Mouse (Mus musculus) heart, adult 9 months (tissue): ENCODE data around the gene Tjp1.
A peak's percentile ranks its signal among the peaks of the same experiment; 100 is the strongest.

ENCODE experiments used
- DNase-seq, 2 experiments: peaks; one replicate each; pipeline ENCODE4 v3.0.0; 2022; ENCODE audit warnings: low spot score in 2 of 2

Tjp1 gene

GRCm38 (mm10) chr7:65436921-65437320 is 90.7 kb downstream of the Tjp1 start:
- no peak for DNase-seq

GRCm38 (mm10) chr7:65431018-65431695 is 96.4 kb downstream of the Tjp1 start:
- DNase-seq = no peak

GRCm38 (mm10) chr7:65430401-65430800 is 97.2 kb downstream of the Tjp1 start:
- no peak for DNase-seq

- no peak for DNase-seq
Measured at GRCm38 (mm10) chr7:65424519-65424918, 103.1 kb downstream of the Tjp1 start.

GRCm38 (mm10) chr7:65422456-65422855 is 105.1 kb downstream of the Tjp1 start:
- DNase-seq = no peak

GRCm38 (mm10) chr7:65421451-65421850 is 106.1 kb downstream of the Tjp1 start:
- DNase-seq = peak; percentile 23 to 43

- DNase-seq = no peak
Measured at GRCm38 (mm10) chr7:65419926-65420325, 107.7 kb downstream of the Tjp1 start.

- DNase-seq = no peak
Measured at GRCm38 (mm10) chr7:65419012-65419411, 108.6 kb downstream of the Tjp1 start.

GRCm38 (mm10) chr7:65418366-65418911 is 109.1 kb downstream of the Tjp1 start:
- peak in 1 of 2 experiments; percentile 8 for DNase-seq

- DNase-seq = peak; percentile 73 to 75
Measured at GRCm38 (mm10) chr7:65417231-65418100, 110.1 kb downstream of the Tjp1 start.

GRCm38 (mm10) chr7:65416506-65416905 is 111.1 kb downstream of the Tjp1 start:
- no peak for DNase-seq

GRCm38 (mm10) chr7:65413946-65414945 is 113.3 kb downstream of the Tjp1 start:
- DNase-seq = no peak

GRCm38 (mm10) chr7:65410668-65411067 is 116.9 kb downstream of the Tjp1 start:
- peak; percentile 27 to 46 for DNase-seq

- no peak for DNase-seq
Measured at GRCm38 (mm10) chr7:65406427-65406826, 121.2 kb downstream of the Tjp1 start.

GRCm38 (mm10) chr7:65402516-65402915 is 125.1 kb downstream of the Tjp1 start:
- DNase-seq = no peak

- DNase-seq = no peak
Measured at GRCm38 (mm10) chr7:65401622-65402021, 126.0 kb downstream of the Tjp1 start.

- DNase-seq = no peak
Measured at GRCm38 (mm10) chr7:65395891-65396290, 131.7 kb downstream of the Tjp1 start.

- no peak for DNase-seq
Measured at GRCm38 (mm10) chr7:65395166-65395565, 132.4 kb downstream of the Tjp1 start.

GRCm38 (mm10) chr7:65394672-65395071 is 132.9 kb downstream of the Tjp1 start:
- DNase-seq = no peak

GRCm38 (mm10) chr7:65393704-65394452 is 133.7 kb downstream of the Tjp1 start:
- DNase-seq = no peak

- DNase-seq = no peak
Measured at GRCm38 (mm10) chr7:65392986-65393385, 134.6 kb downstream of the Tjp1 start.
